Mouse (Mus musculus) cortical plate, adult 2 months (tissue): Measurements from ENCODE around the gene Arhgdia. TPM values are rescaled to one million over a fixed set of nuclear protein-coding genes. Genes with fewer than 3 reads are reported as not detected.
A peak's percentile ranks its signal among the peaks of the same experiment; 100 is the strongest.
"Not testable (repeated sequence)": the region's sequence is repeated elsewhere in the genome, so short reads cannot be mapped to it uniquely, and the experiment has no call there.

ENCODE experiments used
- H3K27ac ChIP-seq: fragments of 200-500 bp; 2 replicates; pipeline ENCODE4 v1.5.1; 2012; ENCODE audit warnings: low read length, control low read depth, inconsistent platforms; ENCODE audit not compliant: insufficient read depth
- H3K4me1 ChIP-seq: fragments of 200-500 bp; 2 replicates; pipeline ENCODE4 v1.6.1; 2011; ENCODE audit warnings: low read length; ENCODE audit not compliant: control insufficient read depth, insufficient read depth
- H3K4me3 ChIP-seq: fragments of 200-500 bp; 2 replicates; pipeline ENCODE4 v1.5.1; 2011; ENCODE audit warnings: mild to moderate bottlenecking, low read length, control low read depth; ENCODE audit not compliant: insufficient read depth
- CTCF ChIP-seq: fragments of 200-500 bp; IDR thresholded peaks from 2 replicates; pipeline ENCODE4 v1.5.1; 2011; ENCODE audit warnings: mild to moderate bottlenecking, control low read depth, low read length; ENCODE audit not compliant: insufficient read depth; ENCODE audit errors: extremely low read depth
- POLR2A ChIP-seq: fragments of 200-500 bp; IDR thresholded peaks from 2 replicates; pipeline ENCODE4 v1.6.1; 2011; ENCODE audit warnings: mild to moderate bottlenecking, low read length, control low read depth; ENCODE audit not compliant: insufficient read depth; ENCODE audit errors: extremely low read depth
- polyA plus RNA-seq: library from polyadenylated mRNA; depleted of rRNA; stranded (reverse); fragments of >200 nt; gene quantifications from 2 replicates; pipeline ENCODE4 v1.2.3, GENCODE M21; 2012

Gene Arhgdia
- polyA plus RNA-seq, 1 experiment, result 442 TPM

GRCm38 (mm10) chr11:120598990-120599549, 17.6 kb upstream of the Arhgdia start:
- Histone ChIP-seq H3K27ac (no peak overlapping the region), H3K4me1 (peaks cover 3% of the 10 kb centered on the region; the same call in 1 of the 2 replicates)
- TF ChIP-seq CTCF, result no peak

GRCm38 (mm10) chr11:120598283-120598989, 17.0 kb upstream of the Arhgdia start, which contains the start of the genes Alyref and Anapc11:
Gene Alyref, minus strand, starts transcription at chr11:120598365.
Gene Anapc11, plus strand, starts transcription at chr11:120598421.
- H3K4me1 ChIP-seq, result peaks cover 3% of the 10 kb centered on the region; the same call in 1 of the 2 replicates
- H3K27ac ChIP-seq, result no peak within 1 kb of the TSS
- peak within 1 kb of the TSS; percentile 57 for H3K4me3 ChIP-seq
- TF ChIP-seq CTCF, result no peak
- TF ChIP-seq POLR2A, result peak; percentile 49; the same call in 1 of the 2 replicates

More at GRCm38 (mm10) chr11:120598990-120599549, 17.6 kb upstream of the Arhgdia start:
- H3K4me3 ChIP-seq, result peak overlapping the region; percentile 57

- Histone ChIP-seq H3K4me3 (peak overlapping the region; percentile 57), H3K4me1 (peaks cover 3% of the 10 kb centered on the region; the same call in 1 of the 2 replicates), H3K27ac (no peak overlapping the region)
- no peak for TF ChIP-seq POLR2A
- no peak for TF ChIP-seq CTCF
Measured at GRCm38 (mm10) chr11:120597240-120598235, 16.1 kb upstream of the Arhgdia start.

- Histone ChIP-seq H3K4me3 (no peak overlapping the region), H3K4me1 (no peaks in the 10 kb centered on the region), H3K27ac (no peak overlapping the region)
- no peak for TF ChIP-seq CTCF
- TF ChIP-seq POLR2A, result no peak
Measured at GRCm38 (mm10) chr11:120588531-120588930, 7.1 kb upstream of the Arhgdia start.

- H3K4me1 ChIP-seq, result peaks cover 2% of the 10 kb centered on the region; the same call in 1 of the 2 replicates
- no peak overlapping the region for H3K27ac ChIP-seq
- TF ChIP-seq CTCF, result no peak
- no peak for TF ChIP-seq POLR2A
- no peak overlapping the region for H3K4me3 ChIP-seq
Measured at GRCm38 (mm10) chr11:120583937-120584336, 2.5 kb upstream of the Arhgdia start.

GRCm38 (mm10) chr11:120582982-120583293, 1.5 kb upstream of the Arhgdia start:
- not testable (repeated sequence) for H3K4me3 ChIP-seq, H3K27ac ChIP-seq, H3K4me1 ChIP-seq

GRCm38 (mm10) chr11:120582268-120582981, 1.0 kb upstream of the Arhgdia start:
- TF ChIP-seq CTCF (peak; percentile 21; the same call in 1 of the 2 replicates), POLR2A (no peak)
- Histone ChIP-seq H3K4me3 (peak overlapping the region; percentile 81), H3K4me1 (peaks cover 2% of the 10 kb centered on the region; the same call in 1 of the 2 replicates), H3K27ac (peak overlapping the region; percentile 85)

GRCm38 (mm10) chr11:120580871-120581331, 523 bp downstream of the Arhgdia start:
- TF ChIP-seq CTCF (no peak), POLR2A (no peak)
- peak overlapping the region; percentile 81 for H3K4me3 ChIP-seq
- peaks cover 2% of the 10 kb centered on the region; the same call in 1 of the 2 replicates for H3K4me1 ChIP-seq
- peak overlapping the region; percentile 88 for H3K27ac ChIP-seq
